Mouse (Mus musculus): ENCODE data around the gene Fcor.

- no peak for TF ChIP-seq CTCF (IDR thresholded peaks at IDR 0.05; ENCODE audit: control insufficient read depth, insufficient read depth, insufficient replicate concordance, low read depth, low read length)
- TF ChIP-seq POLR2A (IDR thresholded peaks at IDR 0.05; ENCODE audit: control insufficient read depth, low read depth, low read length), result no peak
These were observed 22.0 kb upstream of the Fcor start, which contains the start of gene Fcer2a for GRCm38 (mm10) chr8:3694121-3694520.

Measured in testis, adult 2 months (tissue).